Mouse (Mus musculus) kidney, adult 2 months (tissue): ENCODE data around the gene D930007J09Rik.

Source experiments
- CTCF ChIP-seq: fragments of 200-500 bp; conservative IDR thresholded peaks from 2 replicates; pipeline ENCODE4 v1.5.1; 2011; ENCODE audit warnings: low read depth, mild to moderate bottlenecking, control low read depth, low read length, moderate library complexity, mixed read lengths; ENCODE audit not compliant: insufficient read depth, insufficient read length
- POLR2A ChIP-seq: fragments of 200-500 bp; IDR thresholded peaks from one replicate; pipeline ENCODE4 v1.6.1; 2011; ENCODE audit warnings: low read depth, low read length, control low read depth

DNA sequence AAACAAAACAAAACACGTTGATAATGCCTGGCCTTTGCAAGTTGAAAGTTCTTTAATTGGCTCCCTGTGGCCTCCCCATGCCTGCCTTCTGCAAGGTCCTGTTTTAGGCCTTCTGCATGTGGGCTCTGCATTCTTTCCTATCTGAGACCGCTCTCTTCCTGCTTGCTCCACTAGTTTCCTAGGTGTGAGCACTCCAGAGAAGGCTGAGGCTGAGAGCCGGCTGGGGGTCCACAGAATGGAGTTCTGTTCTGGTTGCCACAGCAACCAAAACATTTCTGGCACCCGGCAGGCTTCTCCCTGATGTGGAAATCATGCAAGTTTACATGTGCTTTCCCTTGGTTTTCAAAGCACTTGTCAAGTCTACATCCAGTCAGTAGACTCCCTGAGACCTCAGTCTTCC is 43.6 kb downstream of the D930007J09Rik start:
- TF ChIP-seq POLR2A (no peak), CTCF (no peak)
